ENCODE assay signal across 7 mouse cellular contexts in the genomic region with DNA sequence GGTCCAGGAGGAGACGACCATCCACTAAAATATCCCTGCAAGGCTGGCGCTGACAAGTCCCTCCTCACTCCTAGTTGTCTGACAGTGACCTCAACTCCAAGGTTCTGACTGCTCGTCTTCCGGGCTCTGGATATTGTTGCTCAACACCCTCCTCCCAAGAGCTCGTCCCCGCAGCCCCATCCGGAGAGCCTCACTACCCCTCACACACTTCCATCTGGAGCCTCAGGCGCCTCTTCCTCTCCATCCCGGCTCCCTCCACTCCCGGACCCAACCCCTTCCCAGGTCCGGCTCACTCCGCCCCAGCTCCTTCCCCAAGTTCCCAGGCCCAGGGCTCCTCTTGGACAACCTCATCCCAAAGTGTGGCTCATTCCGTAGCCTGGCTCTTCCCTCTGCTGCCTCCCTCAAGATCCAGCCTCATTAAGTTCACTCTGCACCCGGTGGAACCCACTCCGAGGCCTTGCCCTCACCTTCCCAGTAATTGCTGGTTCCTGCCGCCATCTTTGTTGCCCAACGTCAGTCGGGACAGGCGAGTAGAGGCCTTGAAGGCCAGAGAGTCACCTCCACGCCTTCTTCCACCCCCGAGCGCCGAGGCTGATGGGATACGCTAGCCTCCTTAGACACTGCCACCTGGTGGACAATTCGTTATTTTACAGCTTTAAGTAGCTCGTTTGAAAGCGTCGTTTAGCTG. TPM values are rescaled to one million over a fixed set of nuclear protein-coding genes. Genes with fewer than 3 reads are reported as not detected.
A peak's percentile ranks its signal among the peaks of the same experiment; 100 is the strongest.
DNase-seq lines count a peak whose midpoint lies in the region; ATAC-seq lines count a peak whose summit lies in the region.

A gene (minus strand): TSS at position 527 of the 688 bp plus-strand sequence.

- peak; percentile 95 for DNase-seq in adrenal gland, postnatal 14 days
- DNase-seq in embryonic facial prominence, embryonic 11.5 days (ENCODE audit: low spot score), result peak; percentile 99
- DNase-seq in kidney, adult 11 months, result peak; percentile 91
- DNase-seq in limb, embryonic 10.5 days (ENCODE audit: low spot score), result peak; percentile 88
- DNase-seq in spleen, adult 12 weeks (ENCODE audit: low spot score), result peak; percentile 81

- WGBS in embryonic facial prominence, embryonic 11.5 days, result under 1% methylated on average over 28 of the region's 28 CpGs
- WGBS in limb, embryonic 10.5 days, result under 1% methylated on average over 28 of the region's 28 CpGs
- WGBS in midbrain, embryonic 13.5 days, result under 1% methylated on average over 28 of the region's 28 CpGs

- peak within 1 kb of the TSS; percentile 76 for H3K9ac ChIP-seq in embryonic facial prominence, embryonic 11.5 days (replicated peaks; ENCODE audit: low read length)
- H3K9ac ChIP-seq in midbrain, embryonic 13.5 days (replicated peaks), result peak within 1 kb of the TSS; percentile 95

- no peaks in the 10 kb centered on the region for H3K4me1 ChIP-seq in embryonic facial prominence, embryonic 11.5 days (ENCODE audit: control insufficient read depth, insufficient read depth, low read length)
- H3K4me1 ChIP-seq in limb, embryonic 10.5 days, result peaks cover 8% of the 10 kb centered on the region; the same call in 1 of the 2 replicates
- peaks cover 7% of the 10 kb centered on the region for H3K4me1 ChIP-seq in midbrain, embryonic 13.5 days (replicated peaks)

- peak; percentile 98 for ATAC-seq in embryonic facial prominence, embryonic 11.5 days (replicated peaks; ENCODE audit: insufficient number of reproducible peaks, low FRiP score, low TSS enrichment, low read depth)
- peak; percentile 99 for ATAC-seq in granulocyte monocyte progenitor cell, adult 5-6 weeks (replicated peaks; ENCODE audit: poor library complexity, severe bottlenecking)
- peak; percentile 99 for ATAC-seq in midbrain, embryonic 13.5 days

- H3K4me3 ChIP-seq in embryonic facial prominence, embryonic 11.5 days (ENCODE audit: low read depth, low read length), result peak within 1 kb of the TSS; percentile 55
- peak within 1 kb of the TSS; percentile 94 for H3K4me3 ChIP-seq in limb, embryonic 10.5 days
- peak within 1 kb of the TSS; percentile 79 for H3K4me3 ChIP-seq in midbrain, embryonic 13.5 days (replicated peaks)

- H3K36me3 ChIP-seq in embryonic facial prominence, embryonic 11.5 days (replicated peaks; ENCODE audit: control insufficient read depth, insufficient read depth, low read depth, low read length), result peaks cover 6% of the 10 kb centered on the region; the same call in 1 of the 2 replicates
- H3K36me3 ChIP-seq in limb, embryonic 10.5 days, result peaks cover 30% of the 10 kb centered on the region
- H3K36me3 ChIP-seq in midbrain, embryonic 13.5 days, result peaks cover 25% of the 10 kb centered on the region

- H3K9me3 ChIP-seq in embryonic facial prominence, embryonic 11.5 days (replicated peaks; ENCODE audit: control insufficient read depth, low read length), result no peaks in the 10 kb centered on the region
- no peaks in the 10 kb centered on the region for H3K9me3 ChIP-seq in limb, embryonic 10.5 days (replicated peaks)
- no peaks in the 10 kb centered on the region for H3K9me3 ChIP-seq in midbrain, embryonic 13.5 days

- H3K27me3 ChIP-seq in embryonic facial prominence, embryonic 11.5 days (ENCODE audit: control insufficient read depth, insufficient read depth, low read length), result no peaks in the 10 kb centered on the region
- H3K27me3 ChIP-seq in limb, embryonic 10.5 days (ENCODE audit: low read depth, poor library complexity, severe bottlenecking), result no peaks in the 10 kb centered on the region
- no peaks in the 10 kb centered on the region for H3K27me3 ChIP-seq in midbrain, embryonic 13.5 days

- 0 out of 2 replicates have a peak within 1 kb of the TSS, but pooled peaks have one; percentile 8 for H3K27ac ChIP-seq in embryonic facial prominence, embryonic 11.5 days (replicated peaks; ENCODE audit: low read depth, low read length)
- peak within 1 kb of the TSS; percentile 95 for H3K27ac ChIP-seq in limb, embryonic 10.5 days
- H3K27ac ChIP-seq in midbrain, embryonic 13.5 days, result peak within 1 kb of the TSS; percentile 92

- peak within 1 kb of the TSS; percentile 48 for H3K4me2 ChIP-seq in embryonic facial prominence, embryonic 11.5 days (ENCODE audit: low read depth, low read length)
- H3K4me2 ChIP-seq in midbrain, embryonic 13.5 days (replicated peaks), result peak within 1 kb of the TSS; percentile 78

RNA-seq across cellular contexts. Expression of the gene that starts here (rescaled TPM):
- total RNA-seq in adrenal gland, postnatal 14 days (2021), result 64.2 and 67.3 TPM in 2 replicates
- polyA plus RNA-seq in embryonic facial prominence, embryonic 11.5 days (2014; fragmentation: Nextera tagmentation; extraction: Ambion mirVana), result 28.5 and 29.7 TPM in 2 replicates
- 14.7 and 14.9 TPM in 2 replicates for total RNA-seq in granulocyte monocyte progenitor cell, adult 5-6 weeks (2014; fragmentation: Nextera tagmentation)
- total RNA-seq in granulocyte monocyte progenitor cell, adult 5-6 weeks (2017), result 47.4 and 93.8 TPM in 2 replicates
- polyA plus RNA-seq in limb, embryonic 10.5 days (2016; fragmentation: Nextera tagmentation; extraction: Ambion mirVana), result 21.3 and 21.7 TPM in 2 replicates
- 24.3 and 24.7 TPM in 2 replicates for polyA plus RNA-seq in midbrain, embryonic 13.5 days (2015; fragmentation: Nextera tagmentation; extraction: Ambion mirVana)

Comparison
In these comparisons a context has a peak if more than half of its experiments do, and no peak if none do; other contexts are left out.
1. Peak in every context shown above with its lines: DNase-seq, ATAC-seq, H3K4me3 ChIP-seq and H3K27ac ChIP-seq.
2. H3K27ac ChIP-seq: peak in every context shown above with its lines; median percentile 95 in limb, embryonic 10.5 days; 92 in midbrain, embryonic 13.5 days; 8 in embryonic facial prominence, embryonic 11.5 days.